Mouse (Mus musculus): ENCODE results near the gene Wdhd1.

The Wdhd1 gene

GRCm38 (mm10) chr14:47220231-47221025 lies 56.2 kb downstream of the Wdhd1 start:
- DNase-seq: no peak

- DNase-seq: no peak
Observed at GRCm38 (mm10) chr14:47218766-47219606, 57.7 kb downstream of the Wdhd1 start.

- DNase-seq: no peak
Observed at GRCm38 (mm10) chr14:47216541-47216940, 60.1 kb downstream of the Wdhd1 start.

- no peak for DNase-seq
Observed at GRCm38 (mm10) chr14:47214367-47214766, 62.3 kb downstream of the Wdhd1 start.

GRCm38 (mm10) chr14:47213305-47213704 lies 63.4 kb downstream of the Wdhd1 start:
- DNase-seq: no peak

- DNase-seq: no peak
Observed at GRCm38 (mm10) chr14:47209669-47210164, 66.9 kb downstream of the Wdhd1 start.

GRCm38 (mm10) chr14:47208564-47209493 lies 67.8 kb downstream of the Wdhd1 start:
- DNase-seq: no peak

- no peak for DNase-seq
Observed at GRCm38 (mm10) chr14:47206601-47207000, 70.1 kb downstream of the Wdhd1 start.

GRCm38 (mm10) chr14:47205270-47205972 lies 71.2 kb downstream of the Wdhd1 start:
- DNase-seq: no peak

GRCm38 (mm10) chr14:47197340-47197739 lies 79.3 kb downstream of the Wdhd1 start:
- DNase-seq: no peak

GRCm38 (mm10) chr14:47196711-47197110 lies 79.9 kb downstream of the Wdhd1 start:
- DNase-seq: no peak

- peak in 1 of 2 experiments; percentile 46 for DNase-seq
Observed at GRCm38 (mm10) chr14:47194096-47194495, 82.6 kb downstream of the Wdhd1 start.

- DNase-seq: no peak
Observed at GRCm38 (mm10) chr14:47193506-47193905, 83.2 kb downstream of the Wdhd1 start.

- DNase-seq: no peak
Observed at GRCm38 (mm10) chr14:47191861-47192260, 84.8 kb downstream of the Wdhd1 start.

All from lung, postnatal 4 days (tissue).